Mouse (Mus musculus): Measurements from ENCODE around the gene Krtap4-2. TPM values are rescaled to one million over a fixed set of nuclear protein-coding genes. Genes with fewer than 3 reads are reported as not detected.

The Krtap4-2 gene
- total RNA-seq, 4 experiments from 2014 or later, result not detected

DNA sequence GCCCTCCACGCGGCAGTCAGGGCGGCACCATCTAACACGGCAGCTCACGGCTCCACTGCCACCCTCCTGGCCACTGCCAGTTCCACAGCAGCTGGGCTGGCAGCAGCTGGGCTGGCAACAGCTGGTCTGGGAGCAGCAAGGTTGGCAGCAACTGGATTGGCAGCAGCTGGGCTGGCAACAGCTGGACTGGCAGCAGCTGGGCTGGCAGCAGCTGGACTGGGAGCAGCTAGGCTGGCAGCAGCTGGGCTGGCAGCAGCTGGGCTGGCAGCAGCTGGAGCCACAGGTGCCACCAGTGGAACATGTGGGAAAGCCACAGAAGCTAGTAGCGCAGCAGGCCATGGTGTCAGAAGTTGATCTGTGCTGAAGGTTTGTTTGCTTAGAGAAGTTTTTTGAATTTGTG, 43.9 kb downstream of the Krtap4-2 start, which contains the start of gene Krtap1-3:
Gene Krtap1-3 (minus strand): TSS at position 359 of the 400 bp plus-strand sequence.
- DNase-seq (ENCODE audit: low spot score in 2 of 2), result no peak

DNA sequence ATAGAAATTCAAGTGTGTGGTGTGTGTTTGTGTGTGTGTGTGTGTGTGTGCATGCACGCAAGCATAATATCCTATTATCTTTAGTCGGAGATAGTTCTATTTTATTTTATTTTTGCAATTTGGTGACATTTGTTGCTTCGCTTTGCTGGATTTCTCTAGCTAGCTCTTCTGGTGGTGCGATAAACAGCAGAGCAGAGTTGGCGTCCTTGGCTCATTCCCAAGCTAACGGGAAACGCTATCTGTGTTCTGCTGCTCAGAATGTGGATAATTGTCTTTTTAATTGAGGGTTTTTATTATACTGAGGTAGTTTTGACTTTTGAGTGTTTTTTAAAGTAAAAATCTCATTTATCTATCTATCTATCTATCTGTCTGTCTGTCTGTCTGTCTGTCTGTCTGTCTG, 49.8 kb downstream of the Krtap4-2 start:
- DNase-seq (ENCODE audit: low spot score in 2 of 2), result no peak

Other genes starting within 250 kb of the Krtap4-2 start
- 1 to 10 TPM; 3.5 to 4.4 (median 3.8) TPM for gene Krt10, start 245.7 kb downstream of the Krtap4-2 start, total RNA-seq (2022)
- under 1 TPM in 1 of 4 experiments, not detected in 3; 0.17 TPM for gene Krt12, start 212.8 kb downstream of the Krtap4-2 start, total RNA-seq (2022)
- under 1 TPM in 1 of 4 experiments, not detected in 3; 0.13 TPM for gene Krt20, start 196.9 kb downstream of the Krtap4-2 start, total RNA-seq (2022)
- not detected for gene Krt23, start 141.9 kb downstream of the Krtap4-2 start, total RNA-seq (2022)
- gene Krt39, start 113.7 kb downstream of the Krtap4-2 start, total RNA-seq (2022), result not detected
- gene Krt40, start 91.9 kb downstream of the Krtap4-2 start, total RNA-seq (2022), result not detected
- gene Krtap3-3, start 84.2 kb downstream of the Krtap4-2 start, total RNA-seq (2022), result not detected
- not detected for gene Krtap3-2, start 78.2 kb downstream of the Krtap4-2 start, total RNA-seq (2022)
- not detected for gene Gm11939, start 75.6 kb downstream of the Krtap4-2 start, total RNA-seq (2022)
- gene Krtap3-1, start 68.5 kb downstream of the Krtap4-2 start, total RNA-seq (2022), result not detected
- not detected for gene Krtap1-5, start 54.1 kb downstream of the Krtap4-2 start, total RNA-seq (2022)
- gene Krtap1-4, start 51.4 kb downstream of the Krtap4-2 start, total RNA-seq (2022), result not detected
- gene Krtap1-3, start 43.7 kb downstream of the Krtap4-2 start, total RNA-seq (2022), result not detected
- gene Krtap9-3, start 37.0 kb downstream of the Krtap4-2 start, total RNA-seq (2022), result not detected
- gene Gm11938, start 31.8 kb downstream of the Krtap4-2 start, total RNA-seq (2022), result not detected
- gene Gm11937, start 24.9 kb downstream of the Krtap4-2 start, total RNA-seq (2022), result not detected
- gene Krtap2-4, start 20.2 kb downstream of the Krtap4-2 start, total RNA-seq (2022), result not detected
- not detected for gene Gm11562, start 14.6 kb downstream of the Krtap4-2 start, total RNA-seq (2022)
- gene Krtap4-1, start 6.8 kb downstream of the Krtap4-2 start, total RNA-seq (2022), result not detected
- gene Krtap4-7, start 9.0 kb upstream of the Krtap4-2 start, total RNA-seq (2022), result not detected
- gene Gm11555, start 15.2 kb upstream of the Krtap4-2 start, total RNA-seq (2022), result not detected
- not detected for gene Gm11563, start 23.9 kb upstream of the Krtap4-2 start, total RNA-seq (2022)
- gene Krtap4-6, start 30.9 kb upstream of the Krtap4-2 start, total RNA-seq (2022), result not detected
- not detected for gene Gm14190, start 55.7 kb upstream of the Krtap4-2 start, total RNA-seq (2022)
- gene Gm14180, start 99.2 kb upstream of the Krtap4-2 start, total RNA-seq (2022), result not detected
- not detected for gene Gm11595, start 137.8 kb upstream of the Krtap4-2 start, total RNA-seq (2022)
- not detected for gene Krtap4-8, start 145.6 kb upstream of the Krtap4-2 start, total RNA-seq (2022)
- gene Krtap4-9, start 150.1 kb upstream of the Krtap4-2 start, total RNA-seq (2022), result not detected
- gene Gm11596, start 158.4 kb upstream of the Krtap4-2 start, total RNA-seq (2022), result not detected
- gene Gm11569, start 163.8 kb upstream of the Krtap4-2 start, total RNA-seq (2022), result not detected
- not detected for gene Gm11554, start 169.4 kb upstream of the Krtap4-2 start, total RNA-seq (2022)
- not detected for gene Krtap4-13, start 174.8 kb upstream of the Krtap4-2 start, total RNA-seq (2022)
- gene Gm11564, start 180.6 kb upstream of the Krtap4-2 start, total RNA-seq (2022), result not detected
- not detected for gene 2300003K06Rik, start 203.0 kb upstream of the Krtap4-2 start, total RNA-seq (2022)
- not detected for gene Krtap4-16, start 216.5 kb upstream of the Krtap4-2 start, total RNA-seq (2022)
- gene Gm11568, start 222.8 kb upstream of the Krtap4-2 start, total RNA-seq (2022), result not detected
- gene Gm11559, start 229.4 kb upstream of the Krtap4-2 start, total RNA-seq (2022), result not detected
- not detected for gene Krtap9-1, start 238.3 kb upstream of the Krtap4-2 start, total RNA-seq (2022)
- gene Gm11567, start 244.1 kb upstream of the Krtap4-2 start, total RNA-seq (2022), result not detected